Mouse (Mus musculus): ENCODE data around the gene Dennd5a.
"Not testable (repeated sequence)": the region's sequence is repeated elsewhere in the genome, so short reads cannot be mapped to it uniquely, and the experiment has no call there.

- TF ChIP-seq MYB (IDR thresholded peaks at IDR 0.05; ENCODE audit: low read depth, low read length); JUND (IDR thresholded peaks at IDR 0.05; ENCODE audit: low read depth, low read length); MAX (IDR thresholded peaks at IDR 0.05; ENCODE audit: low read length); CTCF (IDR thresholded peaks at IDR 0.05 in 2 of 3, conservative IDR thresholded peaks at IDR 0.05 in 1 of 3; ENCODE audit: control insufficient read depth in 1 of 3, insufficient read depth in 1 of 3, low read depth in 2 of 3, low read length in 3 of 3, poor library complexity in 1 of 3, severe bottlenecking in 1 of 3); POLR2A (IDR thresholded peaks at IDR 0.05; ENCODE audit: control insufficient read depth in 1 of 2, insufficient read depth in 1 of 2, low read depth in 1 of 2, low read length in 2 of 2, poor library complexity in 1 of 2); SMC3 (IDR thresholded peaks at IDR 0.05; ENCODE audit: low read depth, low read length); BHLHE40 (IDR thresholded peaks at IDR 0.05; ENCODE audit: borderline replicate concordance, low read depth, low read length); EP300 (IDR thresholded peaks at IDR 0.05; ENCODE audit: low read depth in 1 of 2, low read length in 2 of 2); GATA1 (IDR thresholded peaks at IDR 0.05; ENCODE audit: low read depth, low read length); KAT2A (conservative IDR thresholded peaks at IDR 0.05; ENCODE audit: low read depth, low read length); MAFK (IDR thresholded peaks at IDR 0.05; ENCODE audit: borderline replicate concordance, low read depth, low read length); POLR2AphosphoS2 (IDR thresholded peaks at IDR 0.05; ENCODE audit: low read length): not testable (repeated sequence)
These were observed 24.3 kb upstream of the Dennd5a start for GRCm38 (mm10) chr7:109984608-109985007.
